Mouse (Mus musculus) lung, postnatal 0 days (tissue): ENCODE results near the gene Tbc1d10c.

Experiments
- CTCF ChIP-seq: IDR thresholded peaks from 2 replicates; pipeline ENCODE4 v1.5.1; 2016; ENCODE audit warnings: antibody characterized with exemption, mild to moderate bottlenecking
- EP300 ChIP-seq: IDR thresholded peaks from 2 replicates; pipeline ENCODE4 v1.6.1; 2016; ENCODE audit warnings: antibody characterized with exemption, mild to moderate bottlenecking, control low read depth

DNA sequence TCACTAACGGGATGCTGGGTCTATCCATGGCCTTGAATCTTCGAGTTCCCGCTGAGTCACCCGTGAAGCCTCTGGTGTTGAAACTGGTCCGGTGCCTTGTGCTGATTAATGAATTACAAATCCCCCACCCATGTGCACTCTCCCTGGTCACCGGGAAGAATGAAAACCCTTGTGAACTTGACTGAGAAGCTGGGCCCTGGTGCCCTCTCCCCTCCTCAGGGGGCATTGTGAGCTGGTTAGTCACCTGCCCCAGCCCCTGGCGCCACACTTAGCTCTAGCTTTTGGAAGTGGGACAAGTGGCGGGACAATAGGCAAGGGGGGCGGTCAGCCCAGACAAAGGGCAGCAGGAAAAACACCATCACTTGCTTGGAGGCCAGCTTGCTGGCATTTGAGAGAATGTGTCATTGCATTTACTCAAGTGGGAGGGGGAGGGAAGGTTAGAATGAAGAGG, 22.5 kb upstream of the Tbc1d10c start:
- TF ChIP-seq CTCF = no peak
- TF ChIP-seq EP300 = peak; percentile 42
